Mouse (Mus musculus) embryonic facial prominence, embryonic 15.5 days (tissue): ENCODE results near the gene Gm45713. TPM values are rescaled to one million over a fixed set of nuclear protein-coding genes. Genes with fewer than 3 reads are reported as not detected.
A peak's percentile ranks its signal among the peaks of the same experiment; 100 is the strongest.
"Not testable (repeated sequence)": the region's sequence is repeated elsewhere in the genome, so short reads cannot be mapped to it uniquely, and the experiment has no call there.

Experiments used
- ATAC-seq: fragments of 200-750 bp; cut with Nextera tagmentation; 2 replicates; pipeline ENCODE4 v1.8.0; 2017; ENCODE audit warnings: low read depth, moderate TSS enrichment; ENCODE audit not compliant: insufficient number of reproducible peaks, low FRiP score, low TSS enrichment
- H3K27ac ChIP-seq: fragments of 300-500 bp; sonication (generic); replicated peaks from 2 replicates; pipeline ENCODE4 v1.5.1; 2015; ENCODE audit warnings: mild to moderate bottlenecking, inconsistent platforms
- H3K27me3 ChIP-seq: fragments of 300-500 bp; sonication (generic); 2 replicates; pipeline ENCODE4 v1.6.1; 2015; ENCODE audit warnings: inconsistent platforms
- H3K36me3 ChIP-seq: fragments of 300-500 bp; sonication (generic); 2 replicates; pipeline ENCODE4 v1.6.1; 2015; ENCODE audit warnings: mild to moderate bottlenecking, inconsistent platforms
- H3K4me1 ChIP-seq: fragments of 300-500 bp; sonication (generic); 2 replicates; pipeline ENCODE4 v1.6.1; 2015; ENCODE audit warnings: inconsistent platforms
- H3K4me2 ChIP-seq: fragments of 300-500 bp; sonication (generic); replicated peaks from 2 replicates; pipeline ENCODE4 v1.6.1; 2015; ENCODE audit warnings: mild to moderate bottlenecking, inconsistent platforms
- H3K4me3 ChIP-seq: fragments of 300-500 bp; sonication (generic); replicated peaks from 2 replicates; pipeline ENCODE4 v1.5.1; 2015; ENCODE audit warnings: mild to moderate bottlenecking, inconsistent platforms
- H3K9ac ChIP-seq: fragments of 300-500 bp; sonication (generic); 2 replicates; pipeline ENCODE4 v1.6.1; 2015; ENCODE audit warnings: inconsistent platforms
- H3K9me3 ChIP-seq: fragments of 300-500 bp; sonication (generic); replicated peaks from 2 replicates; pipeline ENCODE4 v1.6.1; 2016; ENCODE audit warnings: inconsistent platforms
- WGBS: fragments of 180-500 bp; shearing (Covaris S2); methylation state at CpG from one replicate; pipeline ENCODE4 v1.1.7; 2015; 5-methylcytosine and 5-hydroxymethylcytosine counted together
- polyA plus RNA-seq: library from polyadenylated mRNA; unstranded; fragments of >200 nt; fragmentation: Nextera tagmentation; extraction: Ambion mirVana; gene quantifications from 2 replicates; pipeline ENCODE4 v1.2.1, GENCODE M21; 2015

The Gm45713 gene
- polyA plus RNA-seq, 1 experiment from 2014 or later = 0.12 TPM

GRCm38 (mm10) chr7:45129318-45129717 is 6.7 kb downstream of the Gm45713 start:
- peak overlapping the region; percentile 90 for H3K4me3 ChIP-seq
- no peak for ATAC-seq
- H3K9ac ChIP-seq = peak overlapping the region; percentile 51
- H3K27ac ChIP-seq = peak overlapping the region; percentile 92
- no peaks in the 10 kb centered on the region for H3K9me3 ChIP-seq
- H3K36me3 ChIP-seq = peaks cover 24% of the 10 kb centered on the region
- WGBS = 2% methylated on average over 17 of the region's 17 CpGs
- peak overlapping the region; percentile 71 for H3K4me2 ChIP-seq
- H3K27me3 ChIP-seq = no peaks in the 10 kb centered on the region
- peaks cover 39% of the 10 kb centered on the region for H3K4me1 ChIP-seq

GRCm38 (mm10) chr7:45128624-45129246 is 7.3 kb downstream of the Gm45713 start, which contains the start of gene Rpl13a:
Gene Rpl13a (minus strand): TSS chr7:45128761.
- Histone ChIP-seq H3K4me3 (peak within 1 kb of the TSS; percentile 90), H3K27ac (peak within 1 kb of the TSS; percentile 93), H3K9ac (peak within 1 kb of the TSS; percentile 98), H3K4me1 (peaks cover 38% of the 10 kb centered on the region), H3K9me3 (no peaks in the 10 kb centered on the region), H3K36me3 (peaks cover 24% of the 10 kb centered on the region), H3K27me3 (no peaks in the 10 kb centered on the region), H3K4me2 (peak within 1 kb of the TSS; percentile 82)
- ATAC-seq = peak; percentile 94
- under 1% methylated on average over 48 of the region's 48 CpGs for WGBS

DNA sequence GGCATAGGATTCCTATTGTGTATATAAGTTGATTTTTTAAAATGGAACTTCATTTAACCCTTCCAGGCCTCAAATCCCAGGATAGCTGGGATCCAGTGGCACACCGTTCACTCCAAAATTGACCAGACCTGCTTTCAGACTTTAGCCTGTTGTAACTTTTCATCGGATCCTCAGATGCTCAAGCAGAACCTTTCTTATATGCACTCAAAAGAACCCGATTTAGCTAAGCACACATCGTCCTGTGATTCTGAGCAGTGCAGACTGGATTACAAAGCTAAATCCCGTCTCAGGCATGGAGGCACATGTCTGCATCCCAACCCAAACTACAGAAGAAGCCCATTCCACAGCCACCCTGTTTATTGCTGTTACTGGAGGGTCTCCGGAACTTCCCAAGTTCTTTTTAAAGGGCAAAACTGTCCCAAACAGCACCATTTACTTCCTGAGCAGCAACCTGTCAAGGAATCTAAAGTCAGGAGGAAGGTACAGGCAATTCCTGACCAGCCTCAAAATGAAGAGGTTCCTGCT is 8.3 kb downstream of the Gm45713 start:
- H3K36me3 ChIP-seq = peaks cover 29% of the 10 kb centered on the region
- H3K27ac ChIP-seq = peak overlapping the region; percentile 93
- H3K9me3 ChIP-seq = no peaks in the 10 kb centered on the region
- WGBS = 0% methylated on average over 6 of the region's 6 CpGs
- peak overlapping the region; percentile 82 for H3K4me2 ChIP-seq
- H3K9ac ChIP-seq = peak overlapping the region; percentile 98
- no peak for ATAC-seq
- H3K4me1 ChIP-seq = peaks cover 45% of the 10 kb centered on the region
- H3K27me3 ChIP-seq = no peaks in the 10 kb centered on the region
- peak overlapping the region; percentile 90 for H3K4me3 ChIP-seq

DNA sequence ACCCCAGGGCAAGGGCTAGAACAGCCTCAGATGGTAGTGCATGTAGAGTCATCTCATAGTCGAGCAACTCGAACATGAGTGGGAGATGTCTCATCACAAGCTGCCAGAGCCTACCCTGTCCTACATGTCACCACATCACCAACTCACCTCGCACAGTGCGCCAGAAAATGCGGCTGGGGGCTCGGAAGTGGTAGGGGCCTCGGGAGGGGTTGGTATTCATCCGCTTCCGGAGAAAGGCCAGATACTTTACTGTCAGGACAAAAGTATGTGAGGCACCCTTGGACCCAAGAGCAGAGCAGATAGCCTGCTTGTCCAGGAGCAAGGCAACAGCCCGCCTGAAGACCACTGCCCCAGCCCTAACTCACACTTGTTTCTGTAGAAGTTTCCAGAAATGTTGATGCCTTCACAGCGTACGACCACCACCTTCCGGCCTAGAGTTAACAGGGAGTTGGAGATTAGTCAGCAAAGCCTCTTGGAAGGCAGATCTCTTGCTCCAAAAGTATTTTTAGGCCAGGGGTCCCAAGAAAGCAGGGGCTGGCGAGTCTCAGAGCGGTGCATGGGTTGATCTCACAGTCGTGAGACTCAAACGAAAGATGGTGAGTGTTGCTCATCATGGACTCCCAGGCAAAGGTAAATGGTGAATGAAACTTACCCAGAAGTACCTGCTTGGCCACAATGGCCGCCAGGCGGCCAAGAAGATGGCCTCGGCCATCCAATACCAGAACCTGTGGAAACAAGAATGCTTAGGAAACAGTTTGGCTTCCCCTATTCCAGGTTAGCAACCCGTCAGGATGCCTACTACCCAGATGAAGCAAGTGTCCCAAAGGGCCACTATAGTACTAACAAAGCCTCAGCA is 9.0 kb downstream of the Gm45713 start:
- ATAC-seq = no peak
- H3K4me1 ChIP-seq = peaks cover 52% of the 10 kb centered on the region

GRCm38 (mm10) chr7:45126147-45126843 is 9.7 kb downstream of the Gm45713 start:
- peak overlapping the region; percentile 90 for H3K4me3 ChIP-seq
- H3K27me3 ChIP-seq = no peaks in the 10 kb centered on the region
- no peak for ATAC-seq
- no peaks in the 10 kb centered on the region for H3K9me3 ChIP-seq
- H3K4me2 ChIP-seq = peak overlapping the region; percentile 82
- H3K4me1 ChIP-seq = peaks cover 59% of the 10 kb centered on the region
- H3K36me3 ChIP-seq = peaks cover 43% of the 10 kb centered on the region
- peak overlapping the region; percentile 98 for H3K9ac ChIP-seq
- 70% methylated on average over 17 of the region's 17 CpGs for WGBS
- peak overlapping the region; percentile 93 for H3K27ac ChIP-seq

More for the DNA sequence above, 9.0 kb downstream of the Gm45713 start:
- no peaks in the 10 kb centered on the region for H3K9me3 ChIP-seq
- peak overlapping the region; percentile 82 for H3K4me2 ChIP-seq
- H3K27ac ChIP-seq = peak overlapping the region; percentile 93
- 33% methylated on average over 21 of the region's 21 CpGs for WGBS
- H3K9ac ChIP-seq = peak overlapping the region; percentile 98
- H3K4me3 ChIP-seq = peak overlapping the region; percentile 90
- H3K36me3 ChIP-seq = peaks cover 35% of the 10 kb centered on the region
- H3K27me3 ChIP-seq = no peaks in the 10 kb centered on the region

DNA sequence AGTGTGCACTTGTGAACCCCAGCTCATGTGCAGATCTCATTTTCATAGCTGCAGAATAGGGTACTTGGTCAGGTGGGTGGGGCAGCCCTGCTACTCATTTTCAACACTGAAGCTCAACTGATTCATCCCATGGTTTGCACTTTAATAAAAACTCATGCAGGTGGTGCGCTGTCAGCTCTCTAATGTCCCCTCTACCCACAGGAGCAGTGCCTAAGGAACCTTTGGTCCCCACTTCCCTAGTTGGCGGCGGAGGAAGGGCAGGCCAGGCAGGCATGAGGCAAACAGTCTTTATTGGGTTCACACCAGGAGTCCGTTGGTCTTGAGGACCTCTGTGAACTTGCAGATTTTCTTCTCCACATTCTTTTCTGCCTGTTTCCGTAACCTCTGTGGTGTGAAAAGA is 10.4 kb downstream of the Gm45713 start:
- peak overlapping the region; percentile 96; the same call in 1 of the 2 replicates for H3K4me3 ChIP-seq
- H3K9me3 ChIP-seq, H3K9ac ChIP-seq, H3K27me3 ChIP-seq, ATAC-seq: not testable (repeated sequence)
- peaks cover 66% of the 10 kb centered on the region for H3K4me1 ChIP-seq
- H3K4me2 ChIP-seq = peak overlapping the region; percentile 64
- 71% methylated on average over 5 of the region's 5 CpGs for WGBS
- peak overlapping the region; percentile 88 for H3K27ac ChIP-seq
- peaks cover 49% of the 10 kb centered on the region for H3K36me3 ChIP-seq

DNA sequence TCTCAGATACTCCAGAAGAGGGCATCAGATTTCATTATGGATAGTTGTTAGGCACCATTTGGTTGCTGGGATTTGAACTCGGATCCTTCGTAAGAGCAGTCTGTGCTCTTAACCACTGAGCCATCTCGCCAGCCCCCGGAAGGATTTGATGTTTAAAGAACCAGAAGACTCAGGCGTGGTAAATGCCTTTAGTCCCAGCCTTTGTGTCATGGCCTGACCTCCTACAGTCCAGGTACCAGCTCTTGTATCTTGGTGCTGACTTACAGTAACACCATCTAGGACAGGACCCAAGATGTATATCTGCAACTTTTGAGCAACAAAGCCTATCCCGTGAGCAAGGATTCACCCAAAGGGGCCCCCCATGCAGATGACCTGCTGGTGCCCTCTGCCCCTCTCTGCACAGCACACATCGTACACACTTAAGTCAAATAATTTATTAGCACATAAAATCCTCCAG is 10.9 kb downstream of the Gm45713 start:
- WGBS = 21% methylated on average over 7 of the region's 7 CpGs
- Histone ChIP-seq H3K9ac (no peak overlapping the region), H3K27me3 (no peaks in the 10 kb centered on the region), H3K36me3 (peaks cover 54% of the 10 kb centered on the region), H3K4me2 (peak overlapping the region; percentile 64), H3K9me3 (no peaks in the 10 kb centered on the region), H3K27ac (peak overlapping the region; percentile 88), H3K4me3 (peak overlapping the region; percentile 96), H3K4me1 (peaks cover 68% of the 10 kb centered on the region)
- no peak for ATAC-seq

DNA sequence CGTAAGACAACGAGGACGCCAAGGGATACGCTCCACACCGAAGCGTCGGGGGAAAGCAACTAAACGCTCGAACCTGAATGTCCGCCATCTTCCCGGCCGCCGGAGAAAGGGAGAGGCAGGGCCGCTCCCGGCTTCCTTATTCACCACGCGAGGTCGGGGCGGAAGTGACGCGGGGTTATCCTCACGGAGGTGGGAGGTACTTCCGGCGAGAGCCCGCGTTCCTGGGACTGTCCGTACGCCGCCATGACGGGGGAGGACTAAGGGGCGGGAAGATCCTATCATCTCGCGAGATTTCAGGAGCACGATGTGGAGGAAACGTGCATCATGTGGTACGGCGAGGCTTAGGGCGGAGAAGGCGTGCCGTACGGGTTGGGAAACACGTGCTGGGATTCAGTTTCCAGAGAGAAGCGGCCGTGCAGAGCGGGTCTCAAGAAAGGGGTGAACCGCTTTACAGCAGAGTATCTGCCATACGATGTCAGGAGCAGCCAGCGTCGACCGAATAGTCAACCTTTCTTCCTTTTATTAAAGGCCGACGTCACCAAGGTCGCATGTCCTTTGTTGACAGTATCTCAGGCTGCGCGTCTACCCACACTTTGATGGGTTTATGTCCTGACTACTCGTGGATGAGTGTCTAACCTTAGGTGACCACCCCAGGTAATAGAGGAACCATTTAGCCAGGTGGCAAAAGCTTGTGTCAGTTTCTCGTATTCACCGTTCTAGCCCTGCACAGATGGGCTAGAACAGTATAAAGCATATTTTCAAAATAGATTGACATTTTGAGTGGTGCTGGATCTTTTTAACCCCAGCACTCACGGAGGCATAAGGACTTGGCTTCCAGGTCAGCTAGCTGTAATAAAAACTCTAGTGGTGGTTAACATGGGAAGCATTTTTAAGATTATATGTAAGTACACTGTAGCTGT is 11.5 kb downstream of the Gm45713 start, which contains the start of gene Rps11:
Rps11 (minus strand) TSS at position 216 of the 920 bp plus-strand sequence.
- WGBS = under 1% methylated on average over 59 of the region's 59 CpGs
- Histone ChIP-seq H3K4me3 (peak within 1 kb of the TSS; percentile 96), H3K4me2 (peak within 1 kb of the TSS; percentile 64), H3K27me3 (no peaks in the 10 kb centered on the region), H3K9me3 (no peaks in the 10 kb centered on the region), H3K27ac (peak within 1 kb of the TSS; percentile 90), H3K4me1 (peaks cover 62% of the 10 kb centered on the region), H3K36me3 (peaks cover 61% of the 10 kb centered on the region), H3K9ac (peak within 1 kb of the TSS; percentile 100)
- peak; percentile 88 for ATAC-seq

DNA sequence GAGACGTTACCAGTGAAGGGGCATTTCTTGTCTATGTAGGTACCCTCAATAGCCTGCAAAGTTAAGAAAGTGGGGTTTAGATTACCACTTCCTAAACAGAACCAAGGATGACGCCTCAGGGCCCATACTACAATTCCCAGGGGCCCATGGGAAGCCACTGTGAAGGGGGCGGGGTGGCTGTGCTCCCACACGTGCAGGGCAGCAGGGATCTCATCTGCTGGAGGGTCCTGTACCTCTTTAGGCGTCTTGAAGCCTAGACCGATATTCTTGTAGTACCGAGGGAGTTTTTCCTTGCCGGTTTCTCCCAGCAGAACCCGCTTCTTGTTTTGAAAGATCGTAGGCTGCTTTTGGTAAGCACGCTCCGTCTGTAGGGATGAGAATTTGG is 12.9 kb downstream of the Gm45713 start:
- peak overlapping the region; percentile 100 for H3K9ac ChIP-seq
- H3K9me3 ChIP-seq = no peaks in the 10 kb centered on the region
- H3K27ac ChIP-seq = peak overlapping the region; percentile 90
- no peak for ATAC-seq
- peaks cover 58% of the 10 kb centered on the region for H3K4me1 ChIP-seq
- peak overlapping the region; percentile 64 for H3K4me2 ChIP-seq
- no peaks in the 10 kb centered on the region for H3K27me3 ChIP-seq
- peaks cover 67% of the 10 kb centered on the region for H3K36me3 ChIP-seq
- WGBS = 17% methylated on average over 12 of the region's 12 CpGs
- peak overlapping the region; percentile 96 for H3K4me3 ChIP-seq
